Mouse (Mus musculus) cerebellum, postnatal 4 days (tissue): ENCODE measurements around the gene Creld1.

ENCODE experiments used
- DNase-seq, 2 experiments: peaks; one replicate each; pipeline ENCODE4 v3.0.0; 2022; ENCODE audit warnings: low spot score in 2 of 2, mixed read lengths in 1 of 2

The Creld1 gene

DNA sequence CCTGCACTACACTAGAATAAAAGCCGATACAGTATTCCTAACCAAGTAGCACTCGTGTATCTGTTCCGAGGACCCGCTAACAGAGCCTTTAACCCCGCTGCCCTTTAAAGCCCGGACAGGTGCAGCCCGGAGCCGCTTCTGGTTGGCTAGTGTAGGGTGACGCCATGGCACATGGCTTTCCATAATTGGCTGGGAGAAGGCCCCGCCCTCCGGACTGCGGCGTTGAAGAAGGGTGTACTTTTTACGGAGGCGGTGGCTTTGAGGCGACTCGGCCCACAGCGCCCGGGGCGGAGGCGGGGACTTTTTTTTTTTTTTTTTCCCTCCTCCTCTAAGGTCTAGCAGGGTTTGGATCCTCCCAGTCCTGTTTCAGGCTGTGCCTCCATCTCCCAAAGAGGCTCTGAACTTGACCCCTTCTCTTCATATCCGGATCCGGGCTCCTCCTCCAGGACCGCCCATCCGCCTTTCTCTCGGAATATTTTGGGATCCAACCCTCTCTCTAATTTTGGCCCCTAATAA lies at the start of gene Creld1:
TSS of gene Creld1 (plus strand) at position 198 of the 516 bp plus-strand sequence.
- DNase-seq: peak; percentile 79 to 88

GRCm38 (mm10) chr6:113433661-113434060 lies 49.4 kb upstream of the Creld1 start:
- DNase-seq: no peak

GRCm38 (mm10) chr6:113434691-113435090 lies 48.4 kb upstream of the Creld1 start:
- DNase-seq: no peak

GRCm38 (mm10) chr6:113435664-113436205 lies 47.4 kb upstream of the Creld1 start, which contains the start of gene Cidec:
Gene Cidec, minus strand, starts transcription at chr6:113435760.
- DNase-seq: no peak

- DNase-seq: no peak
These were observed 46.0 kb upstream of the Creld1 start for GRCm38 (mm10) chr6:113437135-113437534.

DNA sequence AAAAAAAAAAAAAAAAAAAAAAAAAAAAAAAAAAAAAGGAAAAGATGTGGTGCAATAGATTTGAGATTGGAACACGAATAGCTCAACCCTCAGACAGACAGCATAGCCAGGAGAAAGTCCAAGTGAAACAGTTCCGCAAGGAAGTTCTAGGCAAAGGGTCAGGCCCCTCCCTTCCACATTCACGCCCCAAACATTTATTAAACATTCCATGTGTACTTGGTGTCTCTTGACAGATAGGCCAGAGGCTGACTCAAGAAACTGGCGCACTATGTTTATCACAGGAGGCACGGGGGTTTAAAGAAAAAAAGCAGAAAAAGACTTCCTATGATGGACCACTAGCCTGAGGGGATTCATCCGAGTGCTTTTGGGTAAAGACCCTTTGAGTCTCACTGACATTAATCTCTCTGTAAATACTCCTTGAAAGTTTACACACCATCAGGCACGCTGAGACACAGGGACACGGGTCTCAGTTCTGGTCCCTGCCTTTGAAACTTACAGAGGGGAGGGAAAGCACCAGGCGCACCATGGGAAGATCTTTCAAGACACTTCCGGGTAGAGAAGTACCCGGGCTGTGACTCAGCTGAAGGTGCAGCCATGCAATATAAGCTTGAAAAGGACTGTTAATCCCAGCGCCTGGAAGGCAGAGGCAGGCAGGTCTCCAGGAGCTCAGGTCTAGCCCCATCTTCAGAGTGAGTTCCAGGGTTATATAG lies 44.2 kb upstream of the Creld1 start:
- DNase-seq: no peak

GRCm38 (mm10) chr6:113440686-113441085 lies 42.4 kb upstream of the Creld1 start:
- no peak for DNase-seq

GRCm38 (mm10) chr6:113441147-113441680 lies 41.9 kb upstream of the Creld1 start:
- peak; percentile 62 to 81 for DNase-seq

- no peak for DNase-seq
These were observed 41.0 kb upstream of the Creld1 start for GRCm38 (mm10) chr6:113442087-113442441.

DNA sequence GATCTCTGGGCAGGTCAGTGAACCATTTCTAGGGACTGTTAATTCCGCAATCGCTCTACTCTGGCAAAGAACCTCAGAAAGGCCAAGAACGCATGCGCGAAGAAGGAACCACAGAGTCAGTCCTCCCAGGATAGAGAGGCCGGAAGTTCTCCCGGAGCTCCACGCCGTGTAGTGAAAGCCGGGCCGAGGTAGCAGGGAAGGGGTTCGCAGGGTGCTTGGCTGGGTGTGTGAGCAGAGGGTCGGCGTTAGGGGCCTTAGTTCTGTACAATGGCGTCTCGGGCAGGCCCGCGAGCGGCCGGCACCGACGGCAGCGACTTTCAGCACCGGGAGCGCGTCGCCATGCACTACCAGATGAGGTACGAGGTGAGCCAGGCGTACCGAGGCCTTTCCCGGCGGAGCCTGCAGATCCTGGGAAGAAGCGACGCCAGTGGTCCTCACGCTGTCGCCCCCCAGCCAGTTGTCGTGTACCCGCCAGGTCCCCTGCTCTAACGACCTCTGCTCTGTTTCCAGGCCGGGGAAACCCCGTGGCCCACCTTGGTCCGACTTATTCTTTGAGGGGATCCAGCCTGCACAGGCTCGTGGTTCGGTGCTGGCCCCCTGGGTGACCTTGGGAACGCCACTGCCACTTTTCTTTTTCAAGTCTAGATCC lies 40.5 kb upstream of the Creld1 start, which contains the start of gene Jagn1:
TSS of gene Jagn1 (plus strand) at position 128 of the 649 bp plus-strand sequence.
- DNase-seq: peak; percentile 62 to 85

GRCm38 (mm10) chr6:113443091-113443490 lies 40.0 kb upstream of the Creld1 start:
- DNase-seq: no peak

GRCm38 (mm10) chr6:113444207-113444965 lies 38.7 kb upstream of the Creld1 start:
- no peak for DNase-seq

- peak in 1 of 2 experiments; percentile 45 for DNase-seq
These were observed 35.5 kb upstream of the Creld1 start for GRCm38 (mm10) chr6:113447639-113448038.

- DNase-seq: peak in 1 of 2 experiments; percentile 40
These were observed 31.3 kb upstream of the Creld1 start for GRCm38 (mm10) chr6:113451839-113452238.

GRCm38 (mm10) chr6:113455007-113455406 lies 28.1 kb upstream of the Creld1 start:
- no peak for DNase-seq

DNA sequence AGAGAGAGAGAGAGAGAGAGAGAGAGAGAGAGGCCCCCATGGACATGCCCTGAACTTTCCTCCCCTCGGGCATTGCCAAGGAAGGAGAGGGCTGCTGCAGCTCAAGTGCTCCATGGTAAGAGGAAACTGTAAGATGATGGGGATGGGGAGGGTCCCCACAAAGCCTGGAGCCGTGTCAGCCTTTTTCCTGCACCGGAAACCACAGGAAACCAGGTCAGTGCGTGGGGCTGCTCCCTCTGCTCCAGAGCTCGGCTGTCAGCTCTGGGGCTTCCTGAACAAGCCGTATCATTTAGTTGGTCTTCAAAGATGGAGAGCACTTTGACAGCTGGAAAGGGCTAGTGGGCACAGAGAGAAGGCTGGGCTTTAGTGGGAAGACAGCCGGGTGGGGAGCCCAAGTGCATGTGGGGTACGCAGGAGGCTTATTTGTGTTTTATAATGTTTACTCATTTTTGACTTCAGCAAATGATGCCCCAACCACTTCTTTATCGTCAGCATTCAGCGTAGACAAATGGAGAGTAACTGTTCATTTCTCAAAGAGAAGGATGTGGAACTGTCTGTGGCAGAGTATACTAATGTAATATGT lies 25.1 kb upstream of the Creld1 start, which contains the start of gene Il17re:
TSS of gene Il17re (plus strand) at position 533 of the 583 bp plus-strand sequence.
- DNase-seq: no peak

- DNase-seq: no peak
These were observed 24.5 kb upstream of the Creld1 start for GRCm38 (mm10) chr6:113458635-113459034.

DNA sequence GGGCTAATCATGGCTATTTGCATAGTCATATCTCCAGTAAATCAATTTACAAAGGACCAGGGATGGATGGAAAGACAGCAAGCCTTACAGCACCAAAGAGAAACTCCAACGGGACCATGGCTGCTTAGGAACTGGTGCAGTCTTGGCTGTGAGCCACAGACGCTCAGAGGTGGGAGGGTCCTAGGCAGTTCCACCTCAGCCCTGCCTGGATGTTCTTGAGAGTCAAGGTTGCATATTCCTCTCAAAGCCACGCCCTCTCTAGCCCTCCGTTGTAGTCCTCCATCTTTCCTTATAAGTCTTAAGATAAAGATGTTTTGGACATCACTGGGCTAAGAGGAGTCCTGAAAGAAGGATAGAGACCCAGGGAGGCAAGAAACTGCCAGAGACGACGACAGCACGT lies 19.1 kb upstream of the Creld1 start:
- no peak for DNase-seq

- DNase-seq: peak in 1 of 2 experiments; percentile 56
These were observed 17.5 kb upstream of the Creld1 start for GRCm38 (mm10) chr6:113465602-113466001.

DNA sequence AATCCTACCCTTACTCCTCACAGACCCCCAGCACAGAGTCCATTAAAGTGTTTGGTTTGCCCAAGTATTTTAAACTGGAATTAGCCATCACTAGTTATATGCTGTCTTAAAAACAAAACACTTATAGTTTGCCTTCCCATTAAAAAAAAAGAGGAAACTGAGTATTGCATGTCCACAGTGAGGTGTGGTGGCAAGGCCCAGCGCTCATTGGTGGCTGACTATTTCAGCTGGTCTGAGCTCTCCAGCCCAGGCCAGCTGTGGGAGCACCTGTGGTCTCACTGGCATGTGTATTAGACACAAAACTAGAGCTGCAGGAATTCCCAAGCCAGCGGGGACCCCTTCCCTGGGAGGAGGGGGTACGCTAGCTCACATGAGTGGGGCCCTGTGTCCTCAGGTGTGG lies 14.6 kb upstream of the Creld1 start:
- no peak for DNase-seq

- DNase-seq: peak in 1 of 2 experiments; percentile 69
These were observed 14.1 kb upstream of the Creld1 start for GRCm38 (mm10) chr6:113469021-113469420.
